Mouse (Mus musculus): ENCODE results near the gene Hinfp.

GRCm38 (mm10) chr9:44261388-44261787 lies 44.1 kb downstream of the Hinfp start:
- TF ChIP-seq CTCF (IDR thresholded peaks at IDR 0.05; ENCODE audit: low read depth) (no peak), EP300 (IDR thresholded peaks at IDR 0.05; ENCODE audit: low read depth) (no peak)

Measured in liver, postnatal 0 days (tissue).